Mouse (Mus musculus): ENCODE measurements at regions not wholly inside any gene's neighbourhood (a gene's known extent, or its start where the extent isn't known, plus 50 kb on each side); places are given as distances from the start of the nearest gene placed in this dataset.

DNA sequence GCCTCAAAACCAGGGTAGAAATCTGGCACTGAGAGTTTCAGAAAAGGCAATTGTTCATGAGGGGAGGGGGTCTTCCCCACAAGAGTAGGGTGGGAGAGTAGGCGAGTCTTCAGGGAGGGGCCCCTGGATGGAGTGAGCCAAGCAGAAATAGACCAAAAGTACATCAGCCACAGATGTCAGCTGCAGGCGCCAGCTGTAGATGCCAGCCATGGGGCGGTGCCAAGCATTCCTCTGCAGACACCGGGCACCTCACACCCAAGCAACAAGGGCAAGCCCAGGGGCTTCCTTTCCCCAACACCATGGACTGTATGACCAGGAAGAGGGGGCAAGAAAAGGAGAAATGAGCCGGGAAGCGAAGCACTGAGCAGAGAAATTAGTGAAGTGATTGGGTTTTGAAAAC, 613.9 kb upstream of the 2610301B20Rik start:
- TF ChIP-seq E2F4 (IDR thresholded peaks at IDR 0.05; ENCODE audit: insufficient read depth), result no peak
- TF ChIP-seq MAX (IDR thresholded peaks at IDR 0.05; ENCODE audit: low read depth), result no peak
- TF ChIP-seq USF1 (IDR thresholded peaks at IDR 0.05; ENCODE audit: low read depth), result no peak
- TF ChIP-seq CEBPB (IDR thresholded peaks at IDR 0.05; ENCODE audit: insufficient read depth, poor library complexity, severe bottlenecking), result no peak
- no peak for TF ChIP-seq POLR2A (IDR thresholded peaks at IDR 0.05; ENCODE audit: insufficient read length, low read depth)
- TF ChIP-seq TCF3 (IDR thresholded peaks at IDR 0.05; ENCODE audit: insufficient read length, low read depth), result no peak
- TF ChIP-seq REST (IDR thresholded peaks at IDR 0.05; ENCODE audit: insufficient read depth, insufficient read length), result no peak
- TF ChIP-seq TCF12 (IDR thresholded peaks at IDR 0.05; ENCODE audit: insufficient read depth, poor library complexity, severe bottlenecking), result no peak

Data from myocyte (in vitro differentiated cells).